Mouse (Mus musculus) spleen, embryonic (tissue): ENCODE results near the gene Psme2b.
"Not testable (repeated sequence)": the region's sequence is repeated elsewhere in the genome, so short reads cannot be mapped to it uniquely, and the experiment has no call there.

Source experiments
- CTCF ChIA-PET: fragments of 350-600 bp; sonication (Branson Sonifier 250); formaldehyde crosslinking; loops from one replicate; lab custom pipeline; 2022; lab: Charles Lee

Psme2b gene

GRCm38 (mm10) chr11:48946090-48946489 is at the start of gene Psme2b:
Psme2b (minus strand) TSS chr11:48946190.
- CTCF ChIA-PET: interaction anchor here (0.7 kb wide), 1 partner anchor 76 kb away, joined by 4 read pairs; no protein-coding TSS in a partner anchor

DNA sequence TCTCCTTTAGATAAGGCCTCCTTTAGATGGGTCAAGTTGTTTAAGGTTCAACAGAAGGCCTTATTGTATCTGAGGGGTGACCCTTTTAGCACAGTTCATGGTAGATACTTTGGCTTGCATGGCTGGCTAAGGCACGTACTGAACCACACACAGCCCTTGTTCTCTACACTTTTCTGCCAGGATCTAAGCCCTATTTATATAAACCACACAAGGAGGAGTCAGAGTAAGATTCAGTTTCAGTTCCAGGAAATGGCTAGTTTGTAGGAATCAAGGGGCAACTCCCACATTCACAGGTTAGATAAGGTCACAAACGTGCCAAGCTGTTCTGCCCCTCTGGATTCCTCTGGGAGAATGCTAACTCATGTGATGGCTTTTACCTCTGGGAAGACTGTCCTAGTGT is 48.0 kb upstream of the Psme2b start, which contains the start of gene Tgtp1:
Tgtp1 (minus strand) TSS at position 155 of the 400 bp plus-strand sequence.
- CTCF ChIA-PET: not testable (repeated sequence)

DNA sequence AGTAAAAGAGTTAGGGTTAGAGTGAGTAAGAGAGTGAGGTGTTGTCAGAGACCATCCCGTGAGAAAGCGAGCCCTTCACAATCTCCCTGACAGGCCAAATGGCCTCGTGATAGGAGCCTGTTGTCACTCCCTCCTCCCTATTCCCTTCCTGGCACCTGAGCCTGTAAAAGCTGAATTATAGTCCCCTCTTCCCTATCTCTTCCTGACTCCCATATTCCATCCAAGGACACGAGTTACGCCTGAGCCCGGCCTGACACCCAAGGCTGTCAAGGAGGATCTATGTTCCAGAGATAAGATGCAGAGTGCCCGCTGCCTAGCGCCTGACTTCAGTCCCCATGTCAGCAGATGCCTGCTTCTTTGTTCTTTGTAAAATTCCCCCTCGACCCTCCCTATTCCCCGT is 47.3 kb upstream of the Psme2b start:
- CTCF ChIA-PET: interaction anchor here (1.2 kb wide), 1 partner anchor 100 kb away, joined by 3 read pairs; no protein-coding TSS in a partner anchor

GRCm38 (mm10) chr11:48991740-48992520 is 45.9 kb upstream of the Psme2b start, which contains the start of gene Gm12185:
Gm12185 (minus strand) TSS chr11:48992226.
- CTCF ChIA-PET: interaction anchor here (1.2 kb wide), 1 partner anchor 102 kb away, joined by 3 read pairs; no protein-coding TSS in a partner anchor

GRCm38 (mm10) chr11:48989981-48990380 is 44.0 kb upstream of the Psme2b start:
- CTCF ChIA-PET: not testable (repeated sequence)

DNA sequence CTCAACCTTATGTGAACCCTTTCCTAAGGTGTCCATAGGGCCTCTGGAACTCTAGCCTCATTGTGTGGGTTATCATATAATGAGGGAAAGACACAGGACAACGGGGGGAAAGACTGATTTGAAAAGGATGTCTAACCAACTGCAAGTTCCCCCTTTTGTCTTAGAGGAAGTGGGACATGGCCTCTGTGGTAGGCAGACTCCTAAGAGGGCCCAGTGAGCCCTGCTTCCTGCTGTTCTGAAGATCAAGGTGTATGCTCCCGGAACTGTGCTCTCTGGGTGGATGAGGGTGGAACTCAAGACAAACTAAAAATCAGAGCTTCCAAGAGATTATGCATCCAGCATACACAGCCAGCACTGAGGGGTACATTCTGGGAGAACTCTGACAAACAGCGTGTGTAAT is 42.2 kb upstream of the Psme2b start:
- CTCF ChIA-PET: not testable (repeated sequence)

GRCm38 (mm10) chr11:48982848-48983247 is 36.9 kb upstream of the Psme2b start:
- CTCF ChIA-PET: not testable (repeated sequence)

- CTCF ChIA-PET: not testable (repeated sequence)
Observed at GRCm38 (mm10) chr11:48980052-48980451, 34.1 kb upstream of the Psme2b start.

GRCm38 (mm10) chr11:48979251-48979650 is 33.3 kb upstream of the Psme2b start, which contains the start of gene 9930111J21Rik1:
9930111J21Rik1 (minus strand) TSS chr11:48979398.
- CTCF ChIA-PET: not testable (repeated sequence)

- CTCF ChIA-PET: not testable (repeated sequence)
Observed at GRCm38 (mm10) chr11:48978240-48978939, 32.4 kb upstream of the Psme2b start, which contains the start of gene Olfr56. Olfr56 (plus strand) TSS chr11:48978889.

GRCm38 (mm10) chr11:48974686-48975085 is 28.7 kb upstream of the Psme2b start:
- CTCF ChIA-PET: not testable (repeated sequence)

- CTCF ChIA-PET: not testable (repeated sequence)
Observed at GRCm38 (mm10) chr11:48939286-48939685, 6.7 kb downstream of the Psme2b start.

DNA sequence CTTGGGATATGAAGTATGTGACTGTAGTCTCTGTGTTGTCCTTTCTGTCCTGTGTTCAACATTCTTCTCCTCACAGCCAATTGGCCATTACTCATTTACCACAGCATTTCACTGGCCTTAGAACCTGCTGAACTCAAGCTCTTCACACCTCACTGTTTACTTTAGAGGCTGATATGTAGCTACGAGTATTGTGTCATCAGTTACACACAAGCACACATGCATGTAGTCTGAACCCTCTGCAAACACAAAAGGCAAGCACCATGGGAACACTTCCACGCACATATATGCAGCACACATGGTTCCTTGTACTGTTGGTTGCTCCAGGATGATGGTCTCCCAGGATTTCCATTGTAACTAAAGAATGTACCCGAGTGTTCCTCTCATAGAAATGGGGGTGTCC is 10.7 kb downstream of the Psme2b start:
- CTCF ChIA-PET: not testable (repeated sequence)

GRCm38 (mm10) chr11:48933923-48934322 is 12.1 kb downstream of the Psme2b start:
- CTCF ChIA-PET: interaction anchor here (0.8 kb wide), 1 partner anchor 1108 kb away, joined by 3 read pairs; no protein-coding TSS in a partner anchor

GRCm38 (mm10) chr11:48933422-48933821 is 12.6 kb downstream of the Psme2b start:
- CTCF ChIA-PET: not testable (repeated sequence)

GRCm38 (mm10) chr11:48928068-48928467 is 17.9 kb downstream of the Psme2b start:
- CTCF ChIA-PET: interaction anchor here (0.5 kb wide), 1 partner anchor 112 kb away, joined by 4 read pairs; no protein-coding TSS in a partner anchor

DNA sequence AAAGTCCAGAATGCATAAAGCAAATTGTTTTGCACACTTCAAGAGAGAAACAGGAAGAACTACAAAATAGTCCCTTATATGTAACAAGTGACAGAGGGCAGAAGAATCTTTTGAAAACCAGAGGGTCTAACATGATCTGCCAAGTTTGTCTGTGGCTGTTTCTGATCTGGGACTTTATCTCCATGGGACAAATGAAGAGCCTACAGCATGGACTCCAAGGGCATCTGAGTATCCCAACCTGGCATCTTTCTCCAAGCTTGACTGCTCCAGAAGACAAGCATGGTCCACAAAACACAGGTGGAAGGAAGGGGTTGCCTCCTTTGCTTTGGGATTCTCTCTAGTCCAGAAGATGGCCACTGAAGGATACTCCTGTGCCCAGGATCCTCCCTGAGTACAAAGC is 19.6 kb downstream of the Psme2b start:
- CTCF ChIA-PET: not testable (repeated sequence)

DNA sequence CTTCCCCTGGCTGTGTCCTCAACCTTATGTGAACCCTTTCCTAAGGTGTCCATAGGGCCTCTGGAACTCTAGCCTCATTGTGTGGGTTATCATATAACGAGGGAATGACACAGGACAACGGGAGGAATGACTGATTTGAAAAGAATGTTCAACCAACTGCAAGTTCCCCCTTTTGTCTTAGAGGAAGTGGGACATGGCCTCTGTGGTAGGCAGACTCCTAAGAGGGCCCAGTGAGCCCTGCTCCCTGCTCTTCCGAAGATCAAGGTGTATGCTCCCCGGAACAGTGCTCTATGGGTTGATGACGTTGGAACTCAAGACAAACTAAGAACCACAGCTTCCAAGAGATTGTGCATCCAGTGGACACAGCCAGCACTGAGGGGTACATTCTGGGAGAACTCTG is 22.2 kb downstream of the Psme2b start:
- CTCF ChIA-PET: not testable (repeated sequence)

- CTCF ChIA-PET: no interaction called here
Observed at GRCm38 (mm10) chr11:48918380-48918779, 27.6 kb downstream of the Psme2b start.

DNA sequence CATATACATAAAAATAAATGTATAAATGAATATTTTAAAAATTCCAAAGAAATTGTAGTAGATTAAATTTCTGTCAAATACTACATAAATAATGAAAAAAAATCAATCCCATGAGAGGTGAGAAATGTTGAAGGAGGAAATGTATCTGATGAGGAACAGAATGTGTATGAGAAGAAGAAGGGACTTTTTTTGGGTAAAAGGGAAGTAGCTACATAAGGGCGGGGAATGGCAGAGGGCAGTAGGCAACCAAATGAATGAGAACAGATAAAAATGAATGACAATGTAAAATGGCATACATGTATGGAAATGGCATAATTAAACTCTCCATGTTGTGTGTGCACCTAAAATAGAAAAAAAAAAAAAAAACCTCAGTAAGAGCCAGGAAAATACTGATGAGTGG is 32.4 kb downstream of the Psme2b start:
- CTCF ChIA-PET: no interaction called here

- CTCF ChIA-PET: no interaction called here
Observed at GRCm38 (mm10) chr11:48908459-48908858, 37.5 kb downstream of the Psme2b start.

- CTCF ChIA-PET: no interaction called here
Observed at GRCm38 (mm10) chr11:48902021-48902420, 44.0 kb downstream of the Psme2b start, which contains the start of gene Gm5431. Gm5431 (minus strand) TSS chr11:48902214.
